Mouse (Mus musculus): ENCODE measurements around the gene Gm42417. TPM values are rescaled to one million over a fixed set of nuclear protein-coding genes. Genes with fewer than 3 reads are reported as not detected.
"Not testable (repeated sequence)": the region's sequence is repeated elsewhere in the genome, so short reads cannot be mapped to it uniquely, and the experiment has no call there.

The Gm42417 gene
- polyA plus RNA-seq, 1 experiment from 2014 or later: not detected

GRCm38 (mm10) chr1:36538727-36539126 is 502 bp downstream of the Gm42417 start:
- Histone ChIP-seq H3K4me1 (ENCODE audit: control insufficient read depth, insufficient read depth, low read length) (no peaks in the 10 kb centered on the region), H3K4me2 (ENCODE audit: low read depth, low read length) (no peak overlapping the region), H3K27me3 (ENCODE audit: control insufficient read depth, insufficient read depth, low read length) (no peaks in the 10 kb centered on the region), H3K9me3 (replicated peaks; ENCODE audit: control insufficient read depth, low read length) (no peaks in the 10 kb centered on the region), H3K4me3 (ENCODE audit: low read depth, low read length) (no peak overlapping the region), H3K36me3 (replicated peaks; ENCODE audit: control insufficient read depth, insufficient read depth, low read depth, low read length) (no peaks in the 10 kb centered on the region; the same call in 1 of the 2 replicates), H3K27ac (replicated peaks; ENCODE audit: low read depth, low read length) (no peak overlapping the region), H3K9ac (replicated peaks; ENCODE audit: low read length) (no peak overlapping the region)
- no peak for DNase-seq (ENCODE audit: low spot score)
- WGBS: 82% methylated on average over 4 of the region's 4 CpGs
- ATAC-seq (replicated peaks; ENCODE audit: insufficient number of reproducible peaks, low FRiP score, low TSS enrichment, low read depth): no peak

GRCm38 (mm10) chr1:36536783-36537182 is 2.4 kb downstream of the Gm42417 start, which contains the start of gene Ankrd23:
TSS of gene Ankrd23 (minus strand) at chr1:36536883.
- not testable (repeated sequence) for H3K9me3 ChIP-seq (replicated peaks; ENCODE audit: control insufficient read depth, low read length); H3K4me3 ChIP-seq (ENCODE audit: low read depth, low read length); H3K27me3 ChIP-seq (ENCODE audit: control insufficient read depth, insufficient read depth, low read length); ATAC-seq (replicated peaks; ENCODE audit: insufficient number of reproducible peaks, low FRiP score, low TSS enrichment, low read depth); DNase-seq (ENCODE audit: low spot score); H3K4me1 ChIP-seq (ENCODE audit: control insufficient read depth, insufficient read depth, low read length); H3K27ac ChIP-seq (replicated peaks; ENCODE audit: low read depth, low read length); H3K36me3 ChIP-seq (replicated peaks; ENCODE audit: control insufficient read depth, insufficient read depth, low read depth, low read length); H3K4me2 ChIP-seq (ENCODE audit: low read depth, low read length); H3K9ac ChIP-seq (replicated peaks; ENCODE audit: low read length)
- WGBS: 92% methylated on average over 9 of the region's 9 CpGs

- no peak overlapping the region for H3K4me2 ChIP-seq (ENCODE audit: low read depth, low read length)
- no peak overlapping the region for H3K4me3 ChIP-seq (ENCODE audit: low read depth, low read length)
- DNase-seq (ENCODE audit: low spot score) (no peak), ATAC-seq (replicated peaks; ENCODE audit: insufficient number of reproducible peaks, low FRiP score, low TSS enrichment, low read depth) (no peak)
- no peak overlapping the region for H3K27ac ChIP-seq (replicated peaks; ENCODE audit: low read depth, low read length)
- H3K36me3 ChIP-seq (replicated peaks; ENCODE audit: control insufficient read depth, insufficient read depth, low read depth, low read length): no peaks in the 10 kb centered on the region; the same call in 1 of the 2 replicates
- no peak overlapping the region for H3K9ac ChIP-seq (replicated peaks; ENCODE audit: low read length)
- H3K4me1 ChIP-seq (ENCODE audit: control insufficient read depth, insufficient read depth, low read length): no peaks in the 10 kb centered on the region
- 60% methylated on average over 8 of the region's 8 CpGs for WGBS
- no peaks in the 10 kb centered on the region for H3K27me3 ChIP-seq (ENCODE audit: control insufficient read depth, insufficient read depth, low read length)
- H3K9me3 ChIP-seq (replicated peaks; ENCODE audit: control insufficient read depth, low read length): no peaks in the 10 kb centered on the region
Observed at GRCm38 (mm10) chr1:36536397-36536728, 2.9 kb downstream of the Gm42417 start.

GRCm38 (mm10) chr1:36535477-36536396 is 3.5 kb downstream of the Gm42417 start:
- Histone ChIP-seq H3K9ac (replicated peaks; ENCODE audit: low read length) (no peak overlapping the region), H3K27ac (replicated peaks; ENCODE audit: low read depth, low read length) (no peak overlapping the region), H3K4me2 (ENCODE audit: low read depth, low read length) (no peak overlapping the region), H3K4me3 (ENCODE audit: low read depth, low read length) (no peak overlapping the region), H3K9me3 (replicated peaks; ENCODE audit: control insufficient read depth, low read length) (no peaks in the 10 kb centered on the region), H3K36me3 (replicated peaks; ENCODE audit: control insufficient read depth, insufficient read depth, low read depth, low read length) (no peaks in the 10 kb centered on the region; the same call in 1 of the 2 replicates), H3K4me1 (ENCODE audit: control insufficient read depth, insufficient read depth, low read length) (no peaks in the 10 kb centered on the region), H3K27me3 (ENCODE audit: control insufficient read depth, insufficient read depth, low read length) (no peaks in the 10 kb centered on the region)
- no peak for DNase-seq (ENCODE audit: low spot score)
- 84% methylated on average over 11 of the region's 11 CpGs for WGBS
- no peak for ATAC-seq (replicated peaks; ENCODE audit: insufficient number of reproducible peaks, low FRiP score, low TSS enrichment, low read depth)

- no peak overlapping the region for H3K4me3 ChIP-seq (ENCODE audit: low read depth, low read length)
- no peaks in the 10 kb centered on the region for H3K4me1 ChIP-seq (ENCODE audit: control insufficient read depth, insufficient read depth, low read length)
- no peaks in the 10 kb centered on the region for H3K27me3 ChIP-seq (ENCODE audit: control insufficient read depth, insufficient read depth, low read length)
- H3K4me2 ChIP-seq (ENCODE audit: low read depth, low read length): no peak overlapping the region
- 82% methylated on average over 6 of the region's 6 CpGs for WGBS
- no peaks in the 10 kb centered on the region for H3K9me3 ChIP-seq (replicated peaks; ENCODE audit: control insufficient read depth, low read length)
- no peak overlapping the region for H3K27ac ChIP-seq (replicated peaks; ENCODE audit: low read depth, low read length)
- ATAC-seq (replicated peaks; ENCODE audit: insufficient number of reproducible peaks, low FRiP score, low TSS enrichment, low read depth) (no peak), DNase-seq (ENCODE audit: low spot score) (no peak)
- H3K9ac ChIP-seq (replicated peaks; ENCODE audit: low read length): no peak overlapping the region
- no peaks in the 10 kb centered on the region; the same call in 1 of the 2 replicates for H3K36me3 ChIP-seq (replicated peaks; ENCODE audit: control insufficient read depth, insufficient read depth, low read depth, low read length)
Observed at GRCm38 (mm10) chr1:36534595-36535058, 4.6 kb downstream of the Gm42417 start.

- H3K9me3 ChIP-seq (replicated peaks; ENCODE audit: control insufficient read depth, low read length): no peaks in the 10 kb centered on the region
- H3K4me1 ChIP-seq (ENCODE audit: control insufficient read depth, insufficient read depth, low read length): no peaks in the 10 kb centered on the region
- no peaks in the 10 kb centered on the region; the same call in 1 of the 2 replicates for H3K36me3 ChIP-seq (replicated peaks; ENCODE audit: control insufficient read depth, insufficient read depth, low read depth, low read length)
- H3K9ac ChIP-seq (replicated peaks; ENCODE audit: low read length): no peak overlapping the region
- H3K27ac ChIP-seq (replicated peaks; ENCODE audit: low read depth, low read length): no peak overlapping the region
- no peak for ATAC-seq (replicated peaks; ENCODE audit: insufficient number of reproducible peaks, low FRiP score, low TSS enrichment, low read depth)
- H3K4me3 ChIP-seq (ENCODE audit: low read depth, low read length): no peak overlapping the region
- 77% methylated on average over 6 of the region's 6 CpGs for WGBS
- no peak overlapping the region for H3K4me2 ChIP-seq (ENCODE audit: low read depth, low read length)
- H3K27me3 ChIP-seq (ENCODE audit: control insufficient read depth, insufficient read depth, low read length): no peaks in the 10 kb centered on the region
- no peak for DNase-seq (ENCODE audit: low spot score)
Observed at GRCm38 (mm10) chr1:36533546-36533945, 5.7 kb downstream of the Gm42417 start.

- WGBS: 85% methylated on average over 12 of the region's 12 CpGs
- ATAC-seq (replicated peaks; ENCODE audit: insufficient number of reproducible peaks, low FRiP score, low TSS enrichment, low read depth) (no peak), DNase-seq (ENCODE audit: low spot score) (no peak)
- H3K27ac ChIP-seq (replicated peaks; ENCODE audit: low read depth, low read length): no peak overlapping the region
- no peak overlapping the region for H3K4me2 ChIP-seq (ENCODE audit: low read depth, low read length)
- no peaks in the 10 kb centered on the region for H3K36me3 ChIP-seq (replicated peaks; ENCODE audit: control insufficient read depth, insufficient read depth, low read depth, low read length)
- H3K9me3 ChIP-seq (replicated peaks; ENCODE audit: control insufficient read depth, low read length): no peaks in the 10 kb centered on the region
- no peaks in the 10 kb centered on the region for H3K4me1 ChIP-seq (ENCODE audit: control insufficient read depth, insufficient read depth, low read length)
- H3K4me3 ChIP-seq (ENCODE audit: low read depth, low read length): no peak overlapping the region
- H3K27me3 ChIP-seq (ENCODE audit: control insufficient read depth, insufficient read depth, low read length): no peaks in the 10 kb centered on the region
- H3K9ac ChIP-seq (replicated peaks; ENCODE audit: low read length): no peak overlapping the region
Observed at GRCm38 (mm10) chr1:36531461-36531860, 7.8 kb downstream of the Gm42417 start.

- ATAC-seq (replicated peaks; ENCODE audit: insufficient number of reproducible peaks, low FRiP score, low TSS enrichment, low read depth): no peak
- no peak for DNase-seq (ENCODE audit: low spot score)
- H3K36me3 ChIP-seq (replicated peaks; ENCODE audit: control insufficient read depth, insufficient read depth, low read depth, low read length): no peaks in the 10 kb centered on the region
- H3K4me3 ChIP-seq (ENCODE audit: low read depth, low read length): no peak overlapping the region
- H3K9me3 ChIP-seq (replicated peaks; ENCODE audit: control insufficient read depth, low read length): no peaks in the 10 kb centered on the region
- 86% methylated on average over 7 of the region's 7 CpGs for WGBS
- H3K27ac ChIP-seq (replicated peaks; ENCODE audit: low read depth, low read length): no peak overlapping the region
- H3K27me3 ChIP-seq (ENCODE audit: control insufficient read depth, insufficient read depth, low read length): no peaks in the 10 kb centered on the region
- no peaks in the 10 kb centered on the region for H3K4me1 ChIP-seq (ENCODE audit: control insufficient read depth, insufficient read depth, low read length)
- no peak overlapping the region for H3K9ac ChIP-seq (replicated peaks; ENCODE audit: low read length)
- no peak overlapping the region for H3K4me2 ChIP-seq (ENCODE audit: low read depth, low read length)
Observed at GRCm38 (mm10) chr1:36530962-36531361, 8.3 kb downstream of the Gm42417 start.

Measured in embryonic facial prominence, embryonic 11.5 days (tissue).